Mouse (Mus musculus) liver, embryonic 14.5 days (tissue): ENCODE data around the gene Cpsf6. TPM values are rescaled to one million over a fixed set of nuclear protein-coding genes. Genes with fewer than 3 reads are reported as not detected.

Source experiments
- ATAC-seq: fragments of 200-750 bp; cut with Nextera tagmentation; 2 replicates; pipeline ENCODE4 v1.8.0; 2017; ENCODE audit warnings: moderate number of reproducible peaks, mild to moderate bottlenecking, moderate library complexity; ENCODE audit not compliant: insufficient read depth
- DNase-seq, 3 experiments: peaks; one replicate each; pipeline ENCODE4 v3.0.0-alpha.2; 2012 to 2013; ENCODE audit warnings: low read depth in 3 of 3, low spot score in 3 of 3
- H3K27ac ChIP-seq: fragments of 300-500 bp; sonication (generic); 2 replicates; pipeline ENCODE4 v1.5.1; 2014; ENCODE audit warnings: moderate library complexity, mild to moderate bottlenecking, control low read depth, inconsistent platforms
- H3K27me3 ChIP-seq: fragments of 300-500 bp; sonication (generic); 2 replicates; pipeline ENCODE4 v1.6.1; 2014; ENCODE audit warnings: mild to moderate bottlenecking, low read length, moderate library complexity; ENCODE audit not compliant: control insufficient read depth, insufficient read depth
- H3K36me3 ChIP-seq: fragments of 300-500 bp; sonication (generic); replicated peaks from 2 replicates; pipeline ENCODE4 v1.6.1; 2014; ENCODE audit warnings: low read depth; ENCODE audit not compliant: control insufficient read depth, insufficient read depth
- H3K4me1 ChIP-seq, 2 experiments: fragments of 200-500 bp in 1 of 2; fragments of 300-500 bp in 1 of 2; sonication (generic) in 1 of 2; replicated peaks; 2 replicates each; pipeline ENCODE4 v1.6.1; 2012 to 2014; ENCODE audit warnings: antibody characterized with exemption in 1 of 2, inconsistent platforms in 1 of 2, low read length in 1 of 2; ENCODE audit not compliant: control insufficient read depth in 2 of 2, insufficient read depth in 2 of 2
- H3K4me2 ChIP-seq: fragments of 300-500 bp; sonication (generic); 2 replicates; pipeline ENCODE4 v1.6.1; 2014; ENCODE audit warnings: low read depth, mild to moderate bottlenecking, control low read depth, moderate library complexity
- H3K4me3 ChIP-seq, 2 experiments: fragments of 200-500 bp in 1 of 2; fragments of 300-500 bp in 1 of 2; sonication (generic) in 1 of 2; 2 replicates each; pipeline ENCODE4 v1.5.1; 2012 to 2014; ENCODE audit warnings: low read depth in 2 of 2, low read length in 2 of 2, mild to moderate bottlenecking in 2 of 2, control low read depth in 1 of 2, inconsistent platforms in 1 of 2, moderate library complexity in 1 of 2; ENCODE audit not compliant: insufficient read depth in 1 of 2
- H3K9ac ChIP-seq: fragments of 300-500 bp; sonication (generic); replicated peaks from 2 replicates; pipeline ENCODE4 v1.6.1; 2014; ENCODE audit warnings: mild to moderate bottlenecking, control low read depth, moderate library complexity
- H3K9me3 ChIP-seq: fragments of 300-500 bp; sonication (generic); 2 replicates; pipeline ENCODE4 v1.6.1; 2016; ENCODE audit warnings: low read length, mixed read lengths; ENCODE audit not compliant: control insufficient read depth
- CTCF ChIP-seq: IDR thresholded peaks from 2 replicates; pipeline ENCODE4 v1.5.1; 2016; ENCODE audit warnings: antibody characterized with exemption, low read depth, control low read depth
- EP300 ChIP-seq: IDR thresholded peaks from 2 replicates; pipeline ENCODE4 v1.6.1; 2016; ENCODE audit warnings: antibody characterized with exemption, low read depth
- WGBS: fragments of 180-500 bp; shearing (Covaris S2); extraction: QIAGEN DNeasy Blood & Tissue Kit; methylation state at CpG from one replicate; pipeline ENCODE4 v1.1.7; 2014; ENCODE audit not compliant: insufficient replicate concordance; 5-methylcytosine and 5-hydroxymethylcytosine counted together
- polyA plus RNA-seq, 2 experiments: library from polyadenylated mRNA; depleted of rRNA in 1 of 2; stranded (reverse) in 1 of 2; unstranded in 1 of 2; fragments of >200 nt; fragmentation: Nextera tagmentation in 1 of 2; extraction: Ambion mirVana in 1 of 2; gene quantifications; 2 replicates each; pipeline versions ENCODE4 v1.2.1 to v1.2.3; 2012 to 2014

The Cpsf6 gene
- polyA plus RNA-seq, 2 experiments = 27.5 to 51.7 TPM

- DNase-seq = no peak
- no peak for TF ChIP-seq EP300
- TF ChIP-seq CTCF = no peak
- WGBS = 64% methylated on average over 8 of the region's 8 CpGs
These were observed 67.6 kb downstream of the Cpsf6 start for GRCm38 (mm10) chr10:117312168-117312567.

DNA sequence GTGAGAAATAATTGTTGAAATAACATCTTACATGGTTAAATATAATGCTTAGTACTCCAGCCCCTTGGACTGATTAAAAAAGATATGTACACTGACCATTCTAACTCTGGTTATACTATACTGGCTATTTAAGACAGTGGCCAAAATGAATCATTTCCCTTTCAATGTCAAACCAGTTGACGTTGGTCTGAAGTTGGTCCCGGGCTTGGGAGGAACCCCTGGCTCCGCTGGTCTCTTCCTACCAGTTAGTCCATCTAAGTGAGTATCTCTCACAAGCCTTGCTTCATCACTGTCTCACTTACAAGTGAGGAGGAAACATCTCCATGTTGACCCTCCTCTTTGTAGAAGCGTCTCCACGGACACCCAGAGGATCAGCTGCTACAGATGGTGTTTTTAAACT lies 75.4 kb downstream of the Cpsf6 start:
- Histone ChIP-seq H3K4me3 (no peak overlapping the region), H3K27ac (no peak overlapping the region), H3K4me1 (peaks cover 0 to 3% of the 10 kb centered on the region in 2 experiments; a peak in 2 of 4 replicates), H3K4me2 (no peak overlapping the region), H3K27me3 (no peaks in the 10 kb centered on the region), H3K9me3 (no peaks in the 10 kb centered on the region), H3K9ac (no peak overlapping the region), H3K36me3 (no peaks in the 10 kb centered on the region)
- TF ChIP-seq EP300 (no peak), CTCF (no peak)
- 54% methylated on average over 5 of the region's 5 CpGs for WGBS
- ATAC-seq (no peak), DNase-seq (no peak)

More at GRCm38 (mm10) chr10:117312168-117312567, 67.6 kb downstream of the Cpsf6 start:
- Histone ChIP-seq H3K4me1 (no peaks in the 10 kb centered on the region), H3K27me3 (no peaks in the 10 kb centered on the region), H3K36me3 (no peaks in the 10 kb centered on the region), H3K4me2 (no peak overlapping the region), H3K4me3 (no peak overlapping the region), H3K9me3 (no peaks in the 10 kb centered on the region), H3K27ac (no peak overlapping the region), H3K9ac (no peak overlapping the region)
- ATAC-seq = no peak

GRCm38 (mm10) chr10:117301688-117302087 lies 78.1 kb downstream of the Cpsf6 start:
- 38% methylated on average over 1 of the region's 1 CpGs for WGBS
- H3K9me3 ChIP-seq = no peaks in the 10 kb centered on the region
- no peaks in the 10 kb centered on the region for H3K36me3 ChIP-seq
- peaks cover 0 to 3% of the 10 kb centered on the region in 2 experiments; a peak in 2 of 4 replicates for H3K4me1 ChIP-seq
- no peak overlapping the region for H3K9ac ChIP-seq
- H3K27me3 ChIP-seq = no peaks in the 10 kb centered on the region
- DNase-seq = peak in 2 of 3 experiments; percentile 2 to 19
- no peak overlapping the region for H3K27ac ChIP-seq
- H3K4me2 ChIP-seq = no peak overlapping the region
- ATAC-seq = no peak
- no peak for TF ChIP-seq CTCF
- TF ChIP-seq EP300 = no peak
- no peak overlapping the region for H3K4me3 ChIP-seq

DNA sequence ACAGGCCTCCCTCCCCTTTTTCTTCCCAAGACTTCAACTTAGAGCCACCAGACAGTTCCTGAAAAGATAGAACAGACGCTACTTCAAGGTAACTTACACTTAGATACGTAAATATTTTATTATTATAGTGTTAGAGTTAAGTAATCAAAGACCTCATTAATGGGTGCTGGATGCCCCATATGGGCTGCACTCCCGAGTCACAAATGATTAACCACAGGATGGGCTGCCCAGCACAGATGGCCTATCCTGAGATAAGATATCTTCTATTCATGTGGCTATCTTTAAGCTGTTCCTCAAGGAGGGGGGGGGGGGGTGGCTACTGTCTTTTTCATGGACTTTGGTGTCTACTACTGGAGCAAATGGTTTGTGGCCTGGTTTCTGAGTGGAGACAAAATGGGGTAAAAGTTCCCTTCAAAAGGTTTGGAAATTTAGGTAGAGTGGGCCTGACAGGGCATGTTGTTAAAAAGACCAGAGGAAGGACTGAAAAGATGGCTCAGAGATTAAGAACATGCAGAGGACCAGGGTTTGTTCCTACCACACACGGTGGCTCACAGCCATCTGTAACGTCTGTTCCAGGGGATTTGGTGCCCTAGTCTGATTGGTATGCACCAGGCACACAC lies 79.8 kb downstream of the Cpsf6 start:
- Histone ChIP-seq H3K27me3 (no peaks in the 10 kb centered on the region), H3K4me1 (peaks cover 0 to 3% of the 10 kb centered on the region in 2 experiments; a peak in 2 of 4 replicates), H3K36me3 (no peaks in the 10 kb centered on the region), H3K9me3 (no peaks in the 10 kb centered on the region), H3K4me2 (no peak overlapping the region), H3K27ac (no peak overlapping the region), H3K4me3 (no peak overlapping the region), H3K9ac (no peak overlapping the region)
- DNase-seq = no peak
- TF ChIP-seq EP300 (no peak), CTCF (no peak)
- no peak for ATAC-seq
- WGBS = 37% methylated on average over 5 of the region's 5 CpGs

- ATAC-seq = no peak
These were observed 80.7 kb downstream of the Cpsf6 start for GRCm38 (mm10) chr10:117299106-117299505.

More at GRCm38 (mm10) chr10:117299106-117299505, 80.7 kb downstream of the Cpsf6 start:
- H3K36me3 ChIP-seq = no peaks in the 10 kb centered on the region
- H3K9me3 ChIP-seq = no peaks in the 10 kb centered on the region
- H3K4me1 ChIP-seq = peaks cover 0 to 3% of the 10 kb centered on the region in 2 experiments; a peak in 2 of 4 replicates
- H3K9ac ChIP-seq = no peak overlapping the region
- DNase-seq = no peak
- TF ChIP-seq CTCF (no peak), EP300 (no peak)
- 69% methylated on average over 4 of the region's 4 CpGs for WGBS
- no peaks in the 10 kb centered on the region for H3K27me3 ChIP-seq
- no peak overlapping the region for H3K4me2 ChIP-seq
- no peak overlapping the region for H3K27ac ChIP-seq
- H3K4me3 ChIP-seq = no peak overlapping the region
